Mouse (Mus musculus) gonadal fat pad, adult 2 months (tissue): ENCODE results near the gene Tubgcp6. TPM values are rescaled to one million over a fixed set of nuclear protein-coding genes. Genes with fewer than 3 reads are reported as not detected.

Source experiments
- DNase-seq: peaks from one replicate; pipeline ENCODE4 v3.0.0-alpha.2; 2012; ENCODE audit warnings: low read depth
- polyA plus RNA-seq: library from polyadenylated mRNA; depleted of rRNA; stranded (reverse); fragments of >200 nt; gene quantifications from 2 replicates; pipeline ENCODE4 v1.2.3, GENCODE M21; 2012; rRNA removed

The Tubgcp6 gene
- 71.9 and 87.7 TPM in 2 replicates for polyA plus RNA-seq

GRCm38 (mm10) chr15:89122649-89123366 lies at the start of gene Tubgcp6:
Gene Tubgcp6 (minus strand): TSS chr15:89123112.
- no peak for DNase-seq

DNA sequence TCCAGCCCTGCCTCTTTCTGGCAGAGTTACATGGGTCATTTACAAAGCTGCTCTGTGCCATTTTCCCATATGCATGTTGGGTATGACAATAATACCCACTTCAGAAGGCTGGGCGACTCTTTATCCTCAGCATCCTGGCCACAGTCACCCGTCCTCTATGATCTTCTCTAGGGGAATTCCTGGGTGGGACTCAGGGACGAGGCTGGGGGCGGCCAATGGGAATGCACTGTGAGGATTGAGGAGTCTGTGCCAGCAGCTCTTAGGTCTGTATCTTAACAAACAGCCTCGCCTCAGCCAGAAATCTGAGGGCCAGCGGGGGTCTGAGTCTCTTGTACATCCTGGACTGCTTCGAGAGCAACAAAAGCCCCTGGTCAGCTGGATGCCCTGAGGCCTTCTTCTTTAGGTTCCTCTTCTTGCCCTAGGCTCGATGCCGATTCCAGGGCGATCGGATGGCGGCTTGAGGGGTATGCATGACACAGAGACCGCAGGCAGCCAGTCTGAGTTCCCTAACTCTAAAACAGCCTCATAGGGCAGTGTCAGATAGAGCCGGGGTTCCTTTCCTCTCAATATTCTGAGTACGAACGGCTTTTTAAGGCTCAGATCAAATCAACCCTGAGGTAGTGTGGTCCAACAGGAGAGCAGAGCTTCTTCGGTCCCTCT lies 49.5 kb upstream of the Tubgcp6 start:
- DNase-seq: no peak

DNA sequence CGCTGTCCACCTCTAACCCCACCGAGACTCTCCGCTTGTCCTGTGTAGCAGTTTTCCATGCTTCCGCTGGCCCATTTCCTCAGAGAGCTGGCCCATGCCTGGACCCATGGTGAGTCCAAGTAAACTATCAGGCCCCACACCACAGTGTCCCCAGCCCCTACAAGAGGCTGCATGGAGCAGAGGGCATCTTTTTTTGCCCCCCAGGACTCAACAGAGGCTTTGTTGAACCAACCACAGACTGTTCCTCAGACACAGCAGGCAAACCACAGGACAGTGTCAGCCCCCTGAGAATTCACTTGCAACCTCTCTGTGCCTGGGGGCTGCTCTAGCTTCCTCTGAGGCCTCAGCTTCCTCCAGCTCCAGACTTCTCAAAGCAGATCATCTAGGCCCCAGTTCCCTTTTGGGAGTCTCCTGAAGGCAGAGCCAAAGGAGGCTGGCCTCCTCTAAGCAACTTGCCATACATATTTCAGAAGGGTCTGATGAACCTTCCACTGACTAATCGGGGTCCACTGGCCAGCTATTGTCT lies 48.7 kb upstream of the Tubgcp6 start:
- no peak for DNase-seq

GRCm38 (mm10) chr15:89170102-89170501 lies 47.2 kb upstream of the Tubgcp6 start:
- no peak for DNase-seq

DNA sequence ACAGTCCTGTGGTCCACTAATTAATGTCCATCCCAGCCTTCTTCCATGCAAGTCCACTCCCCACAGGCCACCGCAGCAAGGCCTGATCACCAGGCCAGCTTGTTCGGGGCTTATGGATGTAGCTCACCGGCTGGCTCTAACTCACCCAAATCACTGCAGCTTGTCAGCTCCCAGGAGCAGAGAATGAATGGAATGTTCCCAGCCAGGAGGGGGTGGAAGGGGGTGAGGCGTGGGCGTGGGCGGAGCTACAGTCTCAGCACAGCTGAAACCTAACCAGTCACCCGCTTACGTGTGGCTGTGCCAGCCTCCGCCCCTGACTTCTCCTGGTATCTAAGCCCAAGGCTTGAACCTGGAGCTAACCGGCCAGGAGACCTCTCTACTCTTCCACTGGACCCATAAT lies 46.5 kb upstream of the Tubgcp6 start:
- DNase-seq: no peak

DNA sequence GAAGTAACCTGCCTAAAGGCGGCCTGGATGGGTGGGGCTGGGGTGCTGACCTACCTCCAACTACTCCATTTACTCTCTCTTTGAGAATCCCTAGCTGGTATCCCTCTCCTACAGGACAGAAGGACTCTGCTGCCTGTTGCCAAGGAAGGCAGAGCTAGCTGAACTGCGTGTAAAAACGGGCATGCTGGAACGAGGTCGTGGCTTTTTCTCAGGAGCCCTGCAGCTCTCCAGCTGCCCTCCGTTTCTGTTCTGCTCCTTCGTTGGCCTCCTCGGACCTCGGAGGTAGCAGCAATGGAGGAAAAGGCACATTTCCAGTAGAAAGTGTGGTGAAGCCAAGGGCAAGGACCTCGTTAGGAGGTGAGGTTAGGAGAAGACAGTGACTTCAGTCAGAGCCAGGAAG lies 46.0 kb upstream of the Tubgcp6 start:
- no peak for DNase-seq

- no peak for DNase-seq
These were observed 42.6 kb upstream of the Tubgcp6 start for GRCm38 (mm10) chr15:89165478-89165877.

GRCm38 (mm10) chr15:89161397-89161796 lies 38.5 kb upstream of the Tubgcp6 start:
- no peak for DNase-seq

- no peak for DNase-seq
These were observed 35.6 kb upstream of the Tubgcp6 start for GRCm38 (mm10) chr15:89158516-89158915.

DNA sequence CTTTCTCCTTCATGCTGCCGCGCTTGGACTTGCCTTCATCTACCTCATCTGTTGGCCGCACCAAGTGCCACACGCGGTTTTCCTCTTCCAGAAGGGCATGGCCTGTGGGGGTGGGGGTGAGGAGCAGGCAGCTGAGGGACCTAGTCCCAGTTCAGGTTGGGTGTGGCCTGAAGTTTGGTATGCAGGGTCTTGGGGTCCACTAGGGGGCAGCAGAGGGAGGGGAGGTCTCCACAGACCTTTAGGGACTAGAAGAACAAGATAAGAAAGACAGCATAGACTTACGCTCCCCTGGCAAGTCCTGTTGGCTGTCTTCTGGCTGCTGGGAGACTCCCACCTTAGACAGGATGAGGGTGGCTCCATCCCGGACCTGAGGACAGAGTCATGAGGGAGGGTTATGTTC lies 35.0 kb upstream of the Tubgcp6 start:
- no peak for DNase-seq

DNA sequence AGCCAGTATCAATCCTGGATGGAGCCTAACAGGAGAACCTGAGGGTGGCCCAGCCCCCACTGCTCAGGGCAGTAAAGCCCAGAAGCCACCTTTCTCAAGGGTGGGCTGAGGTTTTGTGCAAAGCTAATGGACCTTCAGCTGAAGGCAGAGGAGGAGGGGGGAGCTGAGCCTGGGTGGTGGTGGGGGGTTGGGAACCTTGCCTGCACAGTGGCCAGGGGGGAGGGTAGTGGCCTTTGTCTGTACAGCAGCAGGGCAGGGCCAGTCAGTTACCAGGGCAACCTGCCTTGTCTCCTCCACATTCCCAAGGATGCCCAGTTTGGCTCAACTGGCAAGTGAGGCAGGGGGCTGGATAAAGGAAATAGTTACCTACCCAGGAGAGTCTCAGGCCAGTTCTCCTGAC lies 29.4 kb upstream of the Tubgcp6 start:
- DNase-seq: no peak

DNA sequence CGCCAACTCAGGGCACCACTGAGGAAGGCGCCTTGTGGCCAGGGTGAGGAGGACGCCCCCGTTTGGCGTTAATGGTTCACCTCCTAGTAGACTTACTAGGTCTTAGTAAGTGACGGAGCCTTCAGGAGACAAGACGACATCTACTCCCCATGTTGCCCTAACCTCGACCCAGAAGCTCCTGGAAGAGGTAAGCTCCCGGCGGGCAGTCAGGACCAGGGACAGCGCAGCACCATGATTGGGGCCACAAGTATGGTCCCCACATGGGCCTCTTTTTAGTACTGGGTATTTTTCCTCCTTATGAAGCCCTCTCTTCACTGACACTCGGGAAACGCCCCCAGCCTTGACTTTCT lies 27.1 kb upstream of the Tubgcp6 start:
- DNase-seq: no peak

DNA sequence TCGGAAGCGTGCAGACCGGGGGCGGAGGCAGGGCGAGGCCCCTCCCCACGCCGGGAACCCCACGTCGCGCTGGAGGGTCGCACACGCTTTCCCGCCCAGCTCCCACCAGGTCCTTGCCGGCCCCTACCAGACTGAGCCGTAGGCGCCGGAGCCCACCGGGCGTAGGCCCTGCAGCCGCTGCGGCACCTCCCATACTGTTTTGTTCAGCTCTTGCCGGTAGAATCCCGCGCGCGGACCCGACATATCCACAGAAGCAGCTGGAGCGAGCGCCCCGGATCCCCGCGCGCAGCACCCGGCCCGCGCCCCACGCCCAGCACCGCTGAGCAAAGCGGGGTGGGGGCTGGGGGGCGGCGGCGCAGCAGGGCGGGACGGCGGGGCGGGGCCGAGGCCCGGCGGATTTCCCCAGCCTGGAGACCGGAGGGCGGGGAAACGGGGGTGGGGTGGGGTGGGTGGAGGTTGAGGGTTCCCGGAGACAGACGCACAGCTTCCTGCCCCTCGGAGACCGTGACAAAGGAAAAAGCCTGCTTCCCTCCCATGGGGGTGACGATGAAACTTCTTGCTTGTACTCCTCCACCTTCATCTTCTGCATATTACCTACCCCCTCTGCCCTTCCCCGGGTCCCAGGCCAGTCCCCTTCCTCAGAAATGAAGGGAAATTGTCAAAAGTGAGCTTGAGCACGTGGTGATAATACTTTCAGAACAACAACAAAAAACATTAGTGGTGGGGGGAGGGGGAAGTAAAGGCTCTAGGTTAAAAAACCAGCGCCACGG lies 26.5 kb upstream of the Tubgcp6 start, which contains the start of gene Mapk11:
Mapk11 (minus strand) TSS at position 358 of the 770 bp plus-strand sequence.
- no peak for DNase-seq

- no peak for DNase-seq
These were observed 25.8 kb upstream of the Tubgcp6 start for GRCm38 (mm10) chr15:89148496-89149270.

- DNase-seq: no peak
These were observed 25.0 kb upstream of the Tubgcp6 start for GRCm38 (mm10) chr15:89147895-89148294.

- DNase-seq: no peak
These were observed 24.5 kb upstream of the Tubgcp6 start for GRCm38 (mm10) chr15:89147456-89147855.

GRCm38 (mm10) chr15:89147024-89147423 lies 24.1 kb upstream of the Tubgcp6 start:
- DNase-seq: no peak

GRCm38 (mm10) chr15:89146537-89146936 lies 23.6 kb upstream of the Tubgcp6 start:
- no peak for DNase-seq

DNA sequence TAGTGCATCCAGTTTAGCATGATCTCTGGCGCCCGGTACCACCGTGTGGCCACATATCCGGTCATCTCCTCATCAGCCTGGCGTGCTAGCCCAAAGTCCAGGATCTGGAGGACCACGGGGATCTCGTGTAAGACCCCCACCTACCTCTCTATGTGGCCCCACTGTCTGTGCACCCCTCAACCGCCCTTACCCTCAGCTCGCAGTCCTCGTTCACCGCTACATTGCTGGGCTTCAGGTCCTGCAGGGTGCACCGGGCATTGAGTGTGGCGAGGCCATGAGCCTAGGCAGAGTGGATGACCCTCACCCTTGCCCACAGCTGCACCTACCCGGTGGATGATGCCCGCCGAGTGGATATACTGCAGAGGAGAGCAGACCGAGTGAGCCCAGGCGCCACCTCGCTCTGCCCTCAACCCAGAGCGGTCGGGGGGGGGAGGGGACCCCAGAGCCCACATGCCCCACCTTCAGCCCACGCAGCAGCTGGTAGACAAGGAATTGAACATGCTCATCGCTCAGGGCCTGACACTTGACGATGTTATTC lies 23.0 kb upstream of the Tubgcp6 start:
- no peak for DNase-seq

DNA sequence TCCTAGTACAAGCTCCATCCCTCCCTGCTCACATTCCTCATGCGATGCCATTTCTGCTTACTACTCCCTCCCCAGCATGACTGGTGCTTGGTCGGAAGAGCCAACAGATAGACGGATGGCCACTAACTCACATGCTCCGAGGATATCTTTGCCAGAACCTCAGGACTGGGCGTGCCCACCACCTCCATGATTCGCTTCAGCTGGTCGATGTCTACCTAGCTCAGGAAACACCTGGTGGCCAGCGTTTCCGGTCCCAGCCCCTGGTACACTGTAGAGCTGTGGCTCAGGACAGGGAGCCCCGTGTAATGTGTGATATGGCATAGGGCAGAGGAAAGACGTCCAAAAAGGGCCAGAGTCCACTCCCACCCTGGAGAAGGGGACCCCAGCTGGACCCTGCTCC lies 22.1 kb upstream of the Tubgcp6 start:
- no peak for DNase-seq

- no peak for DNase-seq
These were observed 20.2 kb upstream of the Tubgcp6 start for GRCm38 (mm10) chr15:89143134-89143533.
